Mouse (Mus musculus): ENCODE data around the gene Nudt3.

GRCm38 (mm10) chr17:27532095-27532494 is 91.2 kb downstream of the Nudt3 start:
- TF ChIP-seq POLR2A (IDR thresholded peaks at IDR 0.05; ENCODE audit: insufficient read length, low read depth), result no peak
- TF ChIP-seq MAX (IDR thresholded peaks at IDR 0.05; ENCODE audit: low read depth), result no peak
